Mouse (Mus musculus): Measurements from ENCODE around the gene Cenpp.

GRCm38 (mm10) chr13:49430529-49430928 is 222.1 kb downstream of the Cenpp start:
- TF ChIP-seq CTCF (IDR thresholded peaks at IDR 0.05; ENCODE audit: control insufficient read depth, insufficient read depth, insufficient replicate concordance, low read depth, low read length): no peak
- no peak for TF ChIP-seq POLR2A (IDR thresholded peaks at IDR 0.05; ENCODE audit: control insufficient read depth, low read depth, low read length)
